Mouse (Mus musculus) testis, adult 2 months (tissue): ENCODE measurements at regions not wholly inside any gene's neighbourhood (a gene's known extent, or its start where the extent isn't known, plus 50 kb on each side); places are given as distances from the start of the nearest gene placed in this dataset.

Source experiments
- CTCF ChIP-seq: fragments of 200-500 bp; IDR thresholded peaks from 2 replicates; pipeline ENCODE4 v1.5.1; 2012; ENCODE audit warnings: low read depth, mild to moderate bottlenecking, inconsistent platforms, low read length, moderate library complexity; ENCODE audit not compliant: control insufficient read depth, insufficient read depth, insufficient replicate concordance
- POLR2A ChIP-seq: fragments of 200-500 bp; IDR thresholded peaks from 2 replicates; pipeline ENCODE4 v1.6.1; 2012; ENCODE audit warnings: low read depth, mild to moderate bottlenecking, inconsistent platforms, low read length, moderate library complexity; ENCODE audit not compliant: control insufficient read depth

DNA sequence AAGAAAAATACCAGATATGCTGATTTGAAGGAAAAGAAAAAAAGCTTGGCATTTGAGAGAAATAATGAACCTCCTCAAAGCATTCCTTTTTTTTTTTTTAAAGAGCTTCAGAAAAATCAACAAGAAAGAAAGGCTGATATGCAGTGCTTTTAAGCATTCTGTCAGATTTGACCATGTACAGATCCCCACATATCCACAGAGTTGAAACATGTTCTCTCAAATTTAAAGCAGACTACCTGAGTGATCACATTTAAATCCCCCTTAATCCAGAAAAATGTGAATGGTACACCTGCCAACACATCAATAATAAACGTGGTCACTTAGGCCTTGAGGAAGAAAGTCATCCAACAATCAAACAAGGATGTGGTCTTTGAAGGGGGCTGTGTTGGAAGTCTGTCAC is 107.1 kb upstream of the Igf1 start:
- TF ChIP-seq CTCF (no peak), POLR2A (no peak)
